Mouse (Mus musculus) erythroblast, embryonic 14.5 days (primary cell): ENCODE data around the gene Itih4.

Experiments used
- GATA1 ChIP-seq: IDR thresholded peaks from 2 replicates; pipeline ENCODE4 v1.6.1; 2012; ENCODE audit warnings: low read length, inconsistent platforms, mixed read lengths
- TAL1 ChIP-seq: IDR thresholded peaks from 3 replicates; pipeline ENCODE4 v1.6.1; 2012; ENCODE audit warnings: low read length, inconsistent platforms, mixed read lengths

DNA sequence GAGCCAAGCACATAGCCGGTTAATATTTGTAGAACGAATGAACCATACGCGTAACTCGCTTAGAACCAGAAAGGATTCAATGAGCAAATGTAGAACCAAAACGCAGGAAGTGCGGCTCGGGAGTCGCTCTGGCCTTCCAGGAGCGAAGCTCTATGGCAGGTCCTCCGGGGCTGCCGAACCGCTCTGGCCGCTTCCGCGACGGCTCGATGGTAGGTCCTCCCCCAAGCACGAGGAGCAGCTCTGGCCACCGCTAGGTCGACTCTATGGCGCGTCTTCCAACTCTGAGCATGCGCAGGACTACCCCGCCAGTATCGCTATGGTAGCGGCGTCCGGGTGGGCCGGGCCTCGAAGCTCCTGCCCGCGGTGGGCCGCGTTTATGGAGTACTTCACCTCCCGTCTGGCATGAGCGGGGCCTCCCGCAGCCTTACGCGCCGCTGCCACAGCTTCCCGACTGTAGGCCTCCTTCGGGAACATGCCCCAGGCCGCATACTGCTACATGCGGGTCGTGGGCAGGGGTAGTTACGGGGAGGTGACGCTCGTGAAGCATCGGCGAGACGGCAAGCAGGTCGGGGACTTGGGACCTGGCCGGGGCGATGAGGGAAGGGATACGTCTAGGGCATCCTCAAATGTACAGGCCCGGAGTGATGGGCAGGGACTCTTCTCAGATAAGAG lies 65.0 kb downstream of the Itih4 start, which contains the start of gene Nek4:
- TF ChIP-seq TAL1 (no peak), GATA1 (no peak)
